Mouse (Mus musculus) spleen, postnatal 4 days (tissue): Measurements from ENCODE around the gene Slc2a6.
A peak's percentile ranks its signal among the peaks of the same experiment; 100 is the strongest.

ENCODE experiments used
- DNase-seq, 2 experiments: peaks; one replicate each; pipeline ENCODE4 v3.0.0; 2022; ENCODE audit warnings: low spot score in 2 of 2

The Slc2a6 gene

DNA sequence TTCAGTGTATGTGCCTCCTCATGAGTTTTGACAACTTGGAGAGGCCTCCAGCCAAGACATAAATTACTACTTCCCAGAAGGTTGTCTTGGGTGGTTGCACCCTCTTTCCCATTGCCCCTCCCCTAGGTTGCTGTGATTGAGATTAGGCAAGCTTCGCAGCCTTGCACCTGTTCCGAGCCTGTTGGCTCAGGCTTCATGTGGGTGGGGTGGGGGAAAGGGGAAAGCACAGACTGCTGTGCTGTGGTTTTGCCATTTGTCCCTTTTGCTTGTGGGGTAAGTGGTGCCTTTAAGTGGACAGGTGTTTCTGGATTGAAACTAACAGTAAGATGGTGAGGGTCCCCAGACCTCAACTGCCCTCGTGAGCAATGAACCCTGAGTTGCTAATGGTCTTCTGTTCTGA is 8.2 kb upstream of the Slc2a6 start:
- no peak for DNase-seq

- no peak for DNase-seq
These were observed 4.6 kb upstream of the Slc2a6 start for GRCm38 (mm10) chr2:27032361-27032760.

GRCm38 (mm10) chr2:27028437-27029015 is 728 bp upstream of the Slc2a6 start:
- no peak for DNase-seq

DNA sequence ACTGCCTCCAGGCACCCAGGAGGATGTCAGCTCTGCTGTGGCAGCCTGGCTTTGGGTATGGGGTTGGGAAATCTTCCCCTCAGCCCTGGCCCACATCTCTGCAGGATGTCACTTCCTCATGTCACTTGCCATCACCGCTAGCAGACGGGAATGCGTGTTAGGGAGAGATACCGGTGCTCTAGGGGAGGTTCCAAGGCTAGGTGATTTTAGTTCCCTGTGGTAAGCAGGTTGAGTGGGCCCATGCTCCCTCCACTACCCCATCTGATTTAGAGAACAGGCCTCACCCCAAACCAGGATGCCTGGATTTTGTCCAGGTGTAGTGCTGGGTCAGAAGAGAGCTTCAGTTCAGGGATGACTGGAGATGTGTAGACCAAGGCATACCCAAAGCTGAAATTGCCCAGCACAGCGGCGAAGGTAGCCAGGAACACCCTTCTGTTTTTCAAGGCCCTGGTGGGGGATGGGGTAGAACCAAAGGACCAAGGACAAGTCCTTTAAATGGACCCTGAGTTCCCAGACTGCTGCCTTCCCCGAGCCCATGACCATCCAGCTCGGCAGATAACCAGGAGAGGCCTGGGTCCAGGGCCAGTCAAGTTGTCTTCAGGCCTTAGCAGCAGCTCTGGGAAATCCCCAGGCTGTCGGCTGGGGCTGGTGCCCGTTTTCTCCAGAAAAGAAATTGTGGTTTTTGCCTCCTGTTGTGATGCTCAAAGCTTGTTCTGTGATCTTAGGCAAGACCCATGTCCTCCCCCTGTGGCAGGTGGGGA is 761 bp downstream of the Slc2a6 start:
- DNase-seq: no peak

- no peak for DNase-seq
These were observed 1.5 kb downstream of the Slc2a6 start for GRCm38 (mm10) chr2:27026332-27026731.

DNA sequence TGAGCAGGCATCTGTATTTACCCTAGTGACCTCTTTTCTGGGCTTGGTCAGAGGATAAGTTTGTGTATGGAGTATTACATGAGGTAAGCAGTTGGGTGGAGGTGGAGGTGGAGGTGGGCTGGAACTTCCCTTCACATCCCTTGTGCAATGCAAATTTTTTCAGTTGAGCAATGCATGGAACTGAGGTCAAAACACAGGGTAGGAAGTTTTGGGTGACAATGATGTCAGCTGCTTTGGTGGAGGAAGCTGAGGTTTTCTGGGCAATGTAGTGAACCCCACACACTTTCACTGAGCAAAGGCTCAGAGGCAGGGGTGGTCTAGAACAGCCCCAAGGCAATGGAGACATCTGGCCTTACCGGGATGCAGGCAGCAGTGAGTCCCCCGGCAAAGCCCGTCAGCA is 2.3 kb downstream of the Slc2a6 start:
- no peak for DNase-seq

- no peak for DNase-seq
These were observed 3.7 kb downstream of the Slc2a6 start for GRCm38 (mm10) chr2:27024136-27024535.

GRCm38 (mm10) chr2:27022612-27023011 is 5.2 kb downstream of the Slc2a6 start:
- DNase-seq: no peak

DNA sequence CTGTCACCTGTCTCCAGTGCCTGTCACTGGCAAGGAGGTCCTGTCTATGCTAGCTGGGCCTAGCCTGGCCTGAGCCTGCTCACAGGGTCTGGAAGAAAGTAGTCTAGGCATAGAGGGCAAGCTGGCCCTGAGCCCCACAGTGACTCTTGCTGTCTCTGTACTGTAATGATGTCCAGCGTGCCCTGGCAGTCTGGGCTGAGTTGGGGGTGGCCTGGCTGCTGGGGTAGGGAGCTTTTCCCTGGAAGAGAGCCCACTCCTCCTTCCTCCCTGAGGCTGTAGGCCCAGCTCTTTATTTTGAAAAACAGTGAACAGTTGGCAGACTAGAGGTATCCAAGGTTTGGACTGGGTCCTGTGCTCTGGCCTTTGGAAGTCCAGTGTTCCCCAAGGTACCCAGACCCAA is 6.7 kb downstream of the Slc2a6 start:
- no peak for DNase-seq

DNA sequence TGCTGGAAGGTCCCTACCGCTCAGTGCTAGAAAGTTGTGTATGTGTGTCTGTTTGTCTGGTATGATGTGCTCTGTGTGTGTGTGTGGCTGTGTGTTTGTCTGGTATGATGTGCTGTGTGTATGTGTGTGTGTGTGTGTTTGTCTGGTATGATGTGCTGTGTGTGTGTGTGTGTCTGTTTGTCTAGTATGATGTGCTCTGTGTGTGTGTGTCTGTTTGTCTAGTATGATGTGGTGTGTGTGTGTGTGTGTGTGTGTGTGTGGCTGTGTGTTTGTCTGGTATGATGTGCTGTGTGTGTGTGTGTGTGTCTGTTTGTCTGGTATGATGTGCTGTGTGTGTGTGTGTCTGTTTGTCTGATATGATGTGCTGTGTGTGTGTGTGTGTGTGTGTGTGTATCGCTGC is 8.3 kb downstream of the Slc2a6 start:
- DNase-seq: no peak

DNA sequence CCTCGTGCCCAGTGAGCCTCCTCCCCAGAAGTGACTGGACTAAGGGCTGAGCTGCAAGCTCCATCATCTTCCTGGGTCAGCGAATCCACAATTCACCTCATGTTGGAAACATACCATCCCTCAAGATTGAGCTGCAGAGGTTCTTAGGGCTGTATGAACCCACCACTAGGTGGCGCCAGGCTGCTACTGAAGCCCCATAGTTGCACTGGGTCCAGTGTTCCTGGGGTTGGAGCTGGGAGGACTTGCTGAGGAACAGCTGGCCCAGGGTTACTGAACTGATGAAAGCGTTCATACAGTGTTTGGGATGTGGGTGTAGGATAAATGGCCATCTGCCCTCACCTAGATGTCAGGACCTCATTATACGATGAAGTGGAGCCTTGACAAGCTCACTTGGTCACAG is 10.0 kb downstream of the Slc2a6 start:
- DNase-seq: peak; percentile 65 to 89

DNA sequence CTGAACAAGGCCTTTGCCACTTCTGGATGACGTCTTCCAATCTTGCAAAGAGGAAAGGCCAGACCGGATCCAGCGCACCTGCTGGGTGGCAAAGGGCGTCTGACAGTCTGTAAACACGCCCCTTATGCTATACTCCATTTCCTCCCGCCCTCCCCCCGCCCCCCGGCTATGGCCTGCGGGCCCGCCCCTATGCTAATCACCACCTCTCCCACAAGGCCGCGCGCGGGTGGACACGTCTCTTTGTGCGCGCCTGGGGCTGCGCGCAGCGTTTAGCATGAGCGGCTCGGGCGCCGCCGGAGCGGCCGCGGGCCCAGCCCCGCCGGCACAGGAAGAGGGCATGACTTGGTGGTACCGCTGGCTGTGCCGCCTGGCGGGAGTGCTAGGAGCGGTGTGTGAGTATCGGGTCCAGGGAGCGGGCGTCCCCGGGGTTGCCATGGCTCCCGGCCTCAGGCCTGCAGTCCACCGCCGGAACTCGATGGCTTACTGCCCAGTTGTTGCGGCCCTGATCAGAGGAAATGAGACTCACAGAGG is 18.0 kb downstream of the Slc2a6 start, which contains the start of gene Cacfd1:
TSS of gene Cacfd1 (plus strand) at position 213 of the 531 bp plus-strand sequence.
- peak; percentile 83 to 90 for DNase-seq

DNA sequence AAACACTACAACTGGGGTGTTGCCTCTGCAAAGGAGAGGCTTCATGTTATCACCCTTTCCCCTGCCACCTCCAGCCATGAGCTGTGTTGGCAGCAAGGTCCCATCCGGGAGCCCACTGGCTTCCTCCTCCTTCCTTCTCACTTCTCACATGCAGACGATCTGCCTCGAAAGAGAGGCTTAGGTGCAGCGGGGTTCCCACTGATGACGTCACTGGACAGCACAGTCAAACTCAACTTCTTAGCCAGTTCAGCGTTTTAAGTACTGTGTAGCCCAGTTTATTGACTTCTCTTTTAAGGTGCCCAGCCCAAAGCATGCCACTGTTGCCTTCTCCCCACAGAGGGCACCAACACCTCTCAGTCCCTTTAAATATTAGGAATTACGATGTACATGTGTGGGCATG is 20.1 kb downstream of the Slc2a6 start:
- no peak for DNase-seq

GRCm38 (mm10) chr2:27006255-27006654 is 21.5 kb downstream of the Slc2a6 start:
- DNase-seq: no peak

DNA sequence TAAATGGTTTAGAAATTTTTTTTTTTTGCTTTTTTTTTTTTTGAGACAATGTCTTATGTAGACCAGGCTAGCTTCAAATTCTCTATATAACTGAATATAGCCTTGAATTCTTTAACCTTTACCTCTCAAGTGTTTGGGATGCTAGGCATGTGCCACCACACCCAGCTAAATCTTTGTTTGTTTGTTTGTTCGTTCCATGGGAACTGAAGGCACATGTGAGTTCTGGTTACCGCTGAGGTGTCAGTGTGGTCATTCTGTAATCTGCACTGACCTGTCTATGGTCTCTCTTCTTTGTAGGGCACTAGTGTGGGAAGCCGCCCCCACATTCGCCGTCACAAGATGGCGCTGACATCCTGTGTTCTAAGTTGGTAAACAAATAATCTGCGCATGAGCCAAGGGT is 29.8 kb downstream of the Slc2a6 start:
- DNase-seq: no peak

GRCm38 (mm10) chr2:26997498-26997897 is 30.3 kb downstream of the Slc2a6 start:
- DNase-seq: no peak

DNA sequence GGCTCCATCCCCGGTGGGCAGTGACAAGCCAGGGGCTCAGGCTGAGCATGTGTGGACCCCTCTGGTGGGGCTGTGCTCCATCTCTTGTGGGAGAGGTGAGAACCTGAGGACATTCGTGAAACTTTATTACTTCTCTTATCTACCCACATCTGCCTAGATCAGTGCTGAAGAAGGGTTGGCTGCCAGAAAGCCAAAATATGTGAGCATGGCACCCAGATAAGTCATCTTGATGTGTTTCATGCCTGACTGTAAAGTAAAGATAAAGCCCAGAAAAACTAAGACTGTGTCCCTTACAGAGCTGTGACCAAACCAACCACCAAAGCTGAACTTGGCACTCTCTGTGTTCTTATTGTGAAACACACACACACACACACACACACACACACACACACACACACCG is 33.9 kb downstream of the Slc2a6 start:
- no peak for DNase-seq

- DNase-seq: no peak
These were observed 43.2 kb downstream of the Slc2a6 start for GRCm38 (mm10) chr2:26984640-26985039.

GRCm38 (mm10) chr2:26984179-26984578 is 43.6 kb downstream of the Slc2a6 start:
- DNase-seq: no peak

DNA sequence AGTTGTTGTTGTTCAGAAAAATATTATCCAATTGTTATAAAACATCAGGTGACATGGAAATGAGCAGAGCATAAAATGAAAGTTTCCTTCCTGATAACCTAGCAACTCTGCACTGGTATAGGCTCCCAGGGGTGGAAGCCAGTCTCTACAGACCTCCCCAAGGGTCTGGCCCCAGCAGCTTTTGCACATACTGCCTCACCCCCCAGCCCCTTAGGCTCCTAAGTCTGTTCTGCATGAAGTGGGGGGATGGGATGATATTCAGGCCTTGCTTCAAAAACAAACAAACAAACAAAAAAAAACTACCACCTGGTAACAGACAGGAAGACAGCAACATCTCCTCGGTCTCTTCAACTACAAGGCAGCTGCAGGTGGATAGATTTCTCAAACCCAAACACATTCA is 47.4 kb downstream of the Slc2a6 start:
- DNase-seq: no peak

- no peak for DNase-seq
These were observed 53.8 kb downstream of the Slc2a6 start for GRCm38 (mm10) chr2:26973960-26974359.

DNA sequence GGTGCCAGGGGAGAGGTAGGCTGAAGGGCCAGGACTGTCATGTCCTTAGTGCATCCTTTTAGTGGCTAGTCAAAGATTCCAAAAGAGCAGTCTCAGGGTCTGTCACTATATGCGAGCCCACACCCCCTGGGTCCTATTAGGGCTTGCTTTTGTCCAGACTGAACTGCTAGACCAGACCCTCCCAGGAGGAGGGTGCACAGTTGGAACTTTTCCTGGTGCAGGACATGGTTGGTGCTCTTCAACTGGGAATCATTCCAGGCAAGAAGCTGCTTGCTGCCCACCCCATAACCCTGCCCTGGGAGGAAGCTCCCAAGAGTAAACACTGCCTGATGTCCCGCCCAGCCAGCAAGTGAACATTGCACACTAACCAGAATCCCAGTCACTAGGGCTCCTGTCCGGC is 54.7 kb downstream of the Slc2a6 start, which contains the start of gene Adamts13:
TSS of gene Adamts13 (plus strand) at position 301 of the 400 bp plus-strand sequence.
- no peak for DNase-seq
